Mouse (Mus musculus) liver (tissue): ENCODE data around the gene Olfr1208.

ENCODE experiments used
- DNase-seq: peaks from one replicate; pipeline ENCODE4 v3.0.0-alpha.2; 2020; ENCODE audit warnings: mixed read lengths

Olfr1208 gene

DNA sequence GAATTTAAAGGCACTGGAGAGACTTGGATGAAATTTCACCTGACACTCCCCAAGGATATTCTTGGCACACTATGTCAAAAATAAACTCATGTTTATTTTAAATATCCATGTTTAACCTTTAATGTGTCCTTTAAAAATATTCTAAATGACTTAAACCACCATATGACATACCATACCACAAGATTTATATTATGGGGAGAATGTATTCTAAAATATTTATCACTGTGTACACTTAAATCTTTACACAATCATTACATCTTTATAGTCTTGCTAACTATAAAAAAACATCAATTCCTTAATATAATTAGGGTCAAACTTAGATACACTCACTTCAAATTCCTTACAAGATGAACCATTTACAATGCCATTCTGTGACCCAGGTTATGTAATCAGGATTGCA is at the start of gene Olfr1208:
Olfr1208 (minus strand) TSS at position 101 of the 400 bp plus-strand sequence.
- DNase-seq, result no peak

DNA sequence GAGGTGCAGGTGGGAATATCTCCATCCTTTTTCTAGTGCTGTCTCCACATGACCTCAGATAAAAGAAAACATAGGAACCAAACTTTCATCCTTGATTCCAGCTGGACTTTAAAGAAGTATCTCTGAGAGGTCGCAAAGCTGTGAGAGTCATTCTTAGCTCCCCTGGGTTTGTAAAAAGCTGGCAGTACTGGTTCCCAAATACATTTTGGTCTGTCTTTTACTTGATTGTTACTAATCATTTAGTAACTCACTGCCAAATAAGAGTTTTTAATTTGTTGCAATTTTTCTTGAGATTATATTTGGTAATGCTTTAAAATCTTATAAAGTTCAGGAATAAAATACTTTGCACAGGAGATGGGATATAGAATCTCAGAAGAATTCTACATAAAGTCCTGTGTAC is 35.9 kb upstream of the Olfr1208 start, which contains the start of gene Olfr1211:
Olfr1211 (minus strand) TSS at position 101 of the 400 bp plus-strand sequence.
- DNase-seq, result no peak

DNA sequence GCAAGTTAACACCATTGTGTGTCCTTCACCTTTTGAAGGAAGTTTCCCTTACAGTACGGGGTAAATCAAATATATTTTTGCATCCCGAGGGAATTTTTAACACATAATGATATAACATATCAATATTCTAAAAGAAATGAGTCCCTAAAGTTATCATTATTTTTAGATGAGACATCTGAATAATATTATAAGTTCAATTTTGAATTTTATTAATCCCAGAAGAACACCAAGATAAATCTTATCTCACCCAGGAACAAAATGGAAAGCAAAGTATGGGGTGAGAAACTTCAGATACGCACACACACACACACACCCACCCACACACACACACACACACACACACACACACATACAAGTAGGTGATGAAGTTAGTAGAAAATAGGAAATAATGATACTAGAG is 12.9 kb upstream of the Olfr1208 start, which contains the start of gene Olfr1209:
Olfr1209 (minus strand) TSS at position 101 of the 400 bp plus-strand sequence.
- no peak for DNase-seq

DNA sequence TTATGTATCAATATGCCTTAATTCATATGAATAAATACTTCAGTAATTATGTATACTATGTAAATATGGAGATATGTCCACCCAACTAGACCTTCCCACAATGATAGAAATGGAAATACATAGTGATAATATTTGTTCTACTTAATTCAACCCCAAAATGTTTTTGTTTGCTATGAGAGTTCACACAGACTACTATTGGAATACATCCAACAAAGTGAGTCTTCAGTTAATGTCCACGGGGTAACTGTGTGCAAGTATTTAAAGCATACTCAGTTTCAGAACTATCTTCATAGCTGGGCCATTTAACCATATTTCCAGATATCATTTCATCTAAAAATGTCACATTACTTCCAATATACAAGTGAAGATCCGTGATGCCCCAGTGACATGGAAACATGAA is 39.2 kb downstream of the Olfr1208 start, which contains the start of gene Olfr1206:
Olfr1206 (plus strand) TSS at position 301 of the 400 bp plus-strand sequence.
- DNase-seq, result no peak

DNA sequence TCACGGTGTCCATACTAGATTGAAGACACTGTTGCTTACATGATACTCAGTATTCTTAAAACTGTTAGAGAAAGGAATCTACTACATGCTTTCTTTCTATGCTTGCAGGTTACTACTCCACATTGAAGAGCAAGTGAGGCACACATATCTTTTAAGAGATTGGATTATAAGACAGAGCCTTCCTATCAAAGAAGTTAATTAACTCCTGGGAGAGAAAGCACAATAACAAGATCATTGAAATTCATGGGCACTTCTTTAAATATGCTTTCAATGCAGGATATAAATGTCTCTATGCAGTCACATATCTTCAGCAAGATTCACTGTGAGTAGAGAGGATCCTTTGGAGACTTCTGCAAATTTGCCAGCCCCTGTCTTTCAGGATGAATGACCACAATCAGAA is 53.1 kb downstream of the Olfr1208 start, which contains the start of gene Olfr1204:
Olfr1204 (plus strand) TSS at position 301 of the 400 bp plus-strand sequence.
- no peak for DNase-seq
